Mouse (Mus musculus) kidney, adult 9 months (tissue): ENCODE measurements at regions not wholly inside any gene's neighbourhood (a gene's known extent, or its start where the extent isn't known, plus 50 kb on each side); places are given as distances from the start of the nearest gene placed in this dataset.
A peak's percentile ranks its signal among the peaks of the same experiment; 100 is the strongest.

Source experiments
- DNase-seq: peaks from one replicate; pipeline ENCODE4 v3.0.0; 2022

- DNase-seq: no peak
These were observed 162.9 kb upstream of the Arid2 start for GRCm38 (mm10) chr15:96124397-96124796.

GRCm38 (mm10) chr15:96129699-96130098 lies 157.6 kb upstream of the Arid2 start:
- DNase-seq: no peak

- no peak for DNase-seq
These were observed 156.8 kb upstream of the Arid2 start for GRCm38 (mm10) chr15:96130531-96130930.

GRCm38 (mm10) chr15:96131582-96132091 lies 155.7 kb upstream of the Arid2 start:
- no peak for DNase-seq

- DNase-seq: no peak
These were observed 154.7 kb upstream of the Arid2 start for GRCm38 (mm10) chr15:96132636-96133035.

- DNase-seq: no peak
These were observed 152.0 kb upstream of the Arid2 start for GRCm38 (mm10) chr15:96135250-96135731.

GRCm38 (mm10) chr15:96135816-96136215 lies 151.5 kb upstream of the Arid2 start:
- DNase-seq: no peak

GRCm38 (mm10) chr15:96137534-96137933 lies 149.8 kb upstream of the Arid2 start:
- no peak for DNase-seq

- no peak for DNase-seq
These were observed 149.4 kb upstream of the Arid2 start for GRCm38 (mm10) chr15:96137945-96138344.

- DNase-seq: no peak
These were observed 133.8 kb upstream of the Arid2 start for GRCm38 (mm10) chr15:96153489-96153888.

- DNase-seq: no peak
These were observed 129.0 kb upstream of the Arid2 start for GRCm38 (mm10) chr15:96158321-96158720.

- no peak for DNase-seq
These were observed 122.4 kb upstream of the Arid2 start for GRCm38 (mm10) chr15:96164771-96165431.

GRCm38 (mm10) chr15:96167256-96167655 lies 120.1 kb upstream of the Arid2 start:
- no peak for DNase-seq

GRCm38 (mm10) chr15:96169726-96170467 lies 117.4 kb upstream of the Arid2 start:
- DNase-seq: no peak

GRCm38 (mm10) chr15:96170986-96171769 lies 116.1 kb upstream of the Arid2 start:
- DNase-seq: peak; percentile 68

- DNase-seq: no peak
These were observed 109.4 kb upstream of the Arid2 start for GRCm38 (mm10) chr15:96177911-96178310.

GRCm38 (mm10) chr15:96178374-96179109 lies 108.8 kb upstream of the Arid2 start:
- no peak for DNase-seq

- no peak for DNase-seq
These were observed 107.8 kb upstream of the Arid2 start for GRCm38 (mm10) chr15:96179511-96179910.

- no peak for DNase-seq
These were observed 107.3 kb upstream of the Arid2 start for GRCm38 (mm10) chr15:96180036-96180435.

GRCm38 (mm10) chr15:96180977-96181376 lies 106.3 kb upstream of the Arid2 start:
- DNase-seq: no peak

GRCm38 (mm10) chr15:96182313-96182712 lies 105.0 kb upstream of the Arid2 start:
- no peak for DNase-seq

- DNase-seq: no peak
These were observed 104.2 kb upstream of the Arid2 start for GRCm38 (mm10) chr15:96183069-96183468.

GRCm38 (mm10) chr15:96184666-96185065 lies 102.7 kb upstream of the Arid2 start:
- peak; percentile 4 for DNase-seq
